Mouse (Mus musculus) left cerebral cortex, postnatal 14 days (tissue): ENCODE measurements at regions not wholly inside any gene's neighbourhood (a gene's known extent, or its start where the extent isn't known, plus 50 kb on each side); places are given as distances from the start of the nearest gene placed in this dataset.

ENCODE experiments used
- DNase-seq, 2 experiments: peaks; one replicate each; pipeline ENCODE4 v3.0.0; 2021 to 2022; ENCODE audit warnings: low spot score in 2 of 2, mixed read lengths in 1 of 2
- intact Hi-C: fragments of 180-260 bp; cut with DNase I; formaldehyde crosslinking; loops from one replicate; pipeline ENCODE4 v1.15.1; 2025

- no peak for DNase-seq
- intact Hi-C loops = no loop called here
These were observed 52.2 kb upstream of the Pdc start for GRCm38 (mm10) chr1:150267003-150267402.
